Mouse (Mus musculus) stomach, embryonic 15.5 days (tissue): Measurements from ENCODE around the gene Efcc1. TPM values are rescaled to one million over a fixed set of nuclear protein-coding genes. Genes with fewer than 3 reads are reported as not detected.
A peak's percentile ranks its signal among the peaks of the same experiment; 100 is the strongest.

ENCODE experiments used
- ATAC-seq: fragments of 200-750 bp; cut with Nextera tagmentation; 2 replicates; pipeline ENCODE4 v1.8.0; 2017; ENCODE audit warnings: low read depth, moderate number of reproducible peaks, moderate TSS enrichment; ENCODE audit not compliant: insufficient read depth, low FRiP score
- H3K27ac ChIP-seq: fragments of 300-500 bp; sonication (generic); 2 replicates; pipeline ENCODE4 v1.5.1; 2015; ENCODE audit warnings: mild to moderate bottlenecking, inconsistent platforms
- H3K27me3 ChIP-seq: fragments of 300-500 bp; sonication (generic); replicated peaks from 2 replicates; pipeline ENCODE4 v1.6.1; 2015; ENCODE audit warnings: inconsistent platforms
- H3K36me3 ChIP-seq: fragments of 300-500 bp; sonication (generic); 2 replicates; pipeline ENCODE4 v1.6.1; 2015; ENCODE audit warnings: inconsistent platforms
- H3K4me1 ChIP-seq: fragments of 300-500 bp; sonication (generic); 2 replicates; pipeline ENCODE4 v1.6.1; 2015; ENCODE audit warnings: inconsistent platforms
- H3K4me2 ChIP-seq: fragments of 300-500 bp; sonication (generic); 2 replicates; pipeline ENCODE4 v1.6.1; 2015; ENCODE audit warnings: mild to moderate bottlenecking, inconsistent platforms
- H3K4me3 ChIP-seq: fragments of 300-500 bp; sonication (generic); replicated peaks from 2 replicates; pipeline ENCODE4 v1.5.1; 2015; ENCODE audit warnings: inconsistent platforms
- H3K9ac ChIP-seq: fragments of 300-500 bp; sonication (generic); 2 replicates; pipeline ENCODE4 v1.6.1; 2015; ENCODE audit warnings: inconsistent platforms
- H3K9me3 ChIP-seq: fragments of 300-500 bp; sonication (generic); 2 replicates; pipeline ENCODE4 v1.6.1; 2016; ENCODE audit warnings: inconsistent platforms
- WGBS: fragments of 180-500 bp; shearing (Covaris S2); methylation state at CpG from one replicate; pipeline ENCODE4 v1.1.7; 2015; 5-methylcytosine and 5-hydroxymethylcytosine counted together
- polyA plus RNA-seq: library from polyadenylated mRNA; unstranded; fragments of >200 nt; fragmentation: Nextera tagmentation; extraction: Ambion mirVana; gene quantifications from 2 replicates; pipeline ENCODE4 v1.2.1, GENCODE M21; 2015

Gene Efcc1
- polyA plus RNA-seq, 1 experiment from 2014 or later, result 1.8 TPM

- H3K27me3 ChIP-seq, result no peaks in the 10 kb centered on the region
- H3K4me2 ChIP-seq, result no peak overlapping the region
- no peaks in the 10 kb centered on the region for H3K9me3 ChIP-seq
- no peak for ATAC-seq
- H3K36me3 ChIP-seq, result peaks cover 10% of the 10 kb centered on the region; the same call in 1 of the 2 replicates
- no peak overlapping the region for H3K4me3 ChIP-seq
- no peak overlapping the region for H3K27ac ChIP-seq
- H3K4me1 ChIP-seq, result 0 out of 2 replicates have a peak, but pooled peaks cover 5% of the 10 kb centered on the region
- H3K9ac ChIP-seq, result no peak overlapping the region
- WGBS, result 77% methylated on average over 6 of the region's 6 CpGs
Observed at GRCm38 (mm10) chr6:87795385-87796150, 64.9 kb downstream of the Efcc1 start.

GRCm38 (mm10) chr6:87796251-87796880, 65.7 kb downstream of the Efcc1 start:
- 88% methylated on average over 6 of the region's 6 CpGs for WGBS

GRCm38 (mm10) chr6:87797321-87797720, 66.7 kb downstream of the Efcc1 start:
- H3K36me3 ChIP-seq, result peaks cover 6% of the 10 kb centered on the region; the same call in 1 of the 2 replicates
- no peak overlapping the region for H3K27ac ChIP-seq
- no peaks in the 10 kb centered on the region for H3K9me3 ChIP-seq
- H3K4me2 ChIP-seq, result no peak overlapping the region
- WGBS, result 35% methylated on average over 2 of the region's 2 CpGs
- no peaks in the 10 kb centered on the region for H3K27me3 ChIP-seq
- no peak overlapping the region for H3K9ac ChIP-seq
- H3K4me1 ChIP-seq, result 0 out of 2 replicates have a peak, but pooled peaks cover 5% of the 10 kb centered on the region
- ATAC-seq, result no peak
- H3K4me3 ChIP-seq, result no peak overlapping the region

More at GRCm38 (mm10) chr6:87796251-87796880, 65.7 kb downstream of the Efcc1 start:
- Histone ChIP-seq H3K27me3 (no peaks in the 10 kb centered on the region), H3K9ac (no peak overlapping the region), H3K4me1 (0 out of 2 replicates have a peak, but pooled peaks cover 5% of the 10 kb centered on the region), H3K27ac (no peak overlapping the region), H3K4me2 (no peak overlapping the region), H3K36me3 (peaks cover 10% of the 10 kb centered on the region; the same call in 1 of the 2 replicates), H3K9me3 (no peaks in the 10 kb centered on the region), H3K4me3 (no peak overlapping the region)
- peak; percentile 79; the same call in 1 of the 2 replicates for ATAC-seq

- no peaks in the 10 kb centered on the region for H3K27me3 ChIP-seq
- H3K4me3 ChIP-seq, result no peak overlapping the region
- no peaks in the 10 kb centered on the region for H3K9me3 ChIP-seq
- 92% methylated on average over 6 of the region's 6 CpGs for WGBS
- H3K4me1 ChIP-seq, result 0 out of 2 replicates have a peak, but pooled peaks cover 5% of the 10 kb centered on the region
- no peak for ATAC-seq
- no peak overlapping the region for H3K27ac ChIP-seq
- H3K4me2 ChIP-seq, result no peak overlapping the region
- no peaks in the 10 kb centered on the region for H3K36me3 ChIP-seq
- no peak overlapping the region for H3K9ac ChIP-seq
Observed at GRCm38 (mm10) chr6:87799576-87799975, 68.9 kb downstream of the Efcc1 start.

GRCm38 (mm10) chr6:87802462-87802861, 71.8 kb downstream of the Efcc1 start:
- no peaks in the 10 kb centered on the region for H3K36me3 ChIP-seq
- 81% methylated on average over 7 of the region's 7 CpGs for WGBS
- H3K9me3 ChIP-seq, result no peaks in the 10 kb centered on the region
- no peak overlapping the region for H3K4me2 ChIP-seq
- no peaks in the 10 kb centered on the region for H3K27me3 ChIP-seq
- no peak for ATAC-seq
- no peak overlapping the region for H3K27ac ChIP-seq
- H3K4me3 ChIP-seq, result no peak overlapping the region
- H3K9ac ChIP-seq, result no peak overlapping the region
- H3K4me1 ChIP-seq, result 0 out of 2 replicates have a peak, but pooled peaks cover 6% of the 10 kb centered on the region

GRCm38 (mm10) chr6:87804036-87804435, 73.4 kb downstream of the Efcc1 start:
- ATAC-seq, result no peak
- Histone ChIP-seq H3K36me3 (no peaks in the 10 kb centered on the region), H3K4me1 (0 out of 2 replicates have a peak, but pooled peaks cover 7% of the 10 kb centered on the region), H3K27me3 (no peaks in the 10 kb centered on the region), H3K27ac (no peak overlapping the region), H3K4me2 (no peak overlapping the region), H3K9me3 (no peaks in the 10 kb centered on the region), H3K9ac (no peak overlapping the region), H3K4me3 (no peak overlapping the region)
- 68% methylated on average over 1 of the region's 1 CpGs for WGBS

GRCm38 (mm10) chr6:87804886-87805285, 74.2 kb downstream of the Efcc1 start:
- Histone ChIP-seq H3K27me3 (no peaks in the 10 kb centered on the region), H3K9me3 (no peaks in the 10 kb centered on the region), H3K27ac (no peak overlapping the region), H3K9ac (no peak overlapping the region), H3K36me3 (no peaks in the 10 kb centered on the region), H3K4me1 (peaks cover 14% of the 10 kb centered on the region), H3K4me2 (no peak overlapping the region), H3K4me3 (no peak overlapping the region)
- WGBS, result 66% methylated on average over 7 of the region's 7 CpGs
- no peak for ATAC-seq

GRCm38 (mm10) chr6:87805448-87805847, 74.8 kb downstream of the Efcc1 start:
- Histone ChIP-seq H3K36me3 (no peaks in the 10 kb centered on the region), H3K9me3 (no peaks in the 10 kb centered on the region), H3K4me1 (peaks cover 18% of the 10 kb centered on the region), H3K4me3 (no peak overlapping the region), H3K27ac (no peak overlapping the region), H3K9ac (no peak overlapping the region), H3K27me3 (no peaks in the 10 kb centered on the region), H3K4me2 (no peak overlapping the region)
- no peak for ATAC-seq
- WGBS, result 82% methylated on average over 7 of the region's 7 CpGs

Other genes starting within 250 kb of the Efcc1 start
- 4.7 and 6.0 TPM in 2 replicates for gene Arhgap25, start 197.6 kb upstream of the Efcc1 start, polyA plus RNA-seq
- 2.7 and 2.9 TPM in 2 replicates for gene Prokr1, start 140.1 kb upstream of the Efcc1 start, polyA plus RNA-seq
- 15.6 and 16.7 TPM in 2 replicates for gene Aplf, start 58.7 kb upstream of the Efcc1 start, polyA plus RNA-seq
- gene Gp9, start 47.2 kb downstream of the Efcc1 start, polyA plus RNA-seq, result 1.7 and 2.4 TPM in 2 replicates
- gene Rab43, start 81.3 kb downstream of the Efcc1 start, polyA plus RNA-seq, result 11.9 and 12.4 TPM in 2 replicates
- gene Gm45140, start 104.9 kb downstream of the Efcc1 start, polyA plus RNA-seq, result 4.2 and 4.7 TPM in 2 replicates
- gene Isy1, start 107.9 kb downstream of the Efcc1 start, polyA plus RNA-seq, result 39.0 and 53.4 TPM in 2 replicates
- 975 and 1,053 TPM in 2 replicates for gene Cnbp, start 120.2 kb downstream of the Efcc1 start, polyA plus RNA-seq
- 157 and 163 TPM in 2 replicates for gene Copg1, start 156.9 kb downstream of the Efcc1 start, polyA plus RNA-seq
- gene Hmces, start 183.1 kb downstream of the Efcc1 start, polyA plus RNA-seq, result 40.6 and 42.8 TPM in 2 replicates